Mouse (Mus musculus) kidney, adult 2 months (tissue): ENCODE results near the gene Atxn1.

ENCODE experiments used
- CTCF ChIP-seq: fragments of 200-500 bp; conservative IDR thresholded peaks from 2 replicates; pipeline ENCODE4 v1.5.1; 2011; ENCODE audit warnings: low read depth, mild to moderate bottlenecking, control low read depth, low read length, moderate library complexity, mixed read lengths; ENCODE audit not compliant: insufficient read depth, insufficient read length
- POLR2A ChIP-seq: fragments of 200-500 bp; IDR thresholded peaks from one replicate; pipeline ENCODE4 v1.6.1; 2011; ENCODE audit warnings: low read depth, low read length, control low read depth

DNA sequence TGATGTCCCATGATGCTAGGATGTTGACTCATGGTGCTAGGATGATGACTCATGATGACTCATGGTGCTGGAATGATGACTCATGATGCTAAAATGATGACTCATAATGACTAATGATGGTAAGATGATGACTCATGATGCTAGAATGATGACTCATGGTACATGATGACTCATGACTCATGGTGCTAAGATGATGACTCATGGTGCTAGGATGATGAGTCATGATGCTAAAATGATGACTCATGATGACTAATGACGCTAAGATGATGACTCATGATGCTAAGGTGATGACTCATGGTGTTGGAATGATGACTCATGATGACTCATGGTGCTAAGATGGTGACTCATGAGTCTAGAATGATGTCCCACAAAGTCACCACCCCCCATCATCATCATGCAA lies 341.0 kb downstream of the Atxn1 start:
- TF ChIP-seq CTCF (no peak), POLR2A (no peak)
